Comparison of ENCODE assay signal across 13 mouse cellular contexts in the genomic region with DNA sequence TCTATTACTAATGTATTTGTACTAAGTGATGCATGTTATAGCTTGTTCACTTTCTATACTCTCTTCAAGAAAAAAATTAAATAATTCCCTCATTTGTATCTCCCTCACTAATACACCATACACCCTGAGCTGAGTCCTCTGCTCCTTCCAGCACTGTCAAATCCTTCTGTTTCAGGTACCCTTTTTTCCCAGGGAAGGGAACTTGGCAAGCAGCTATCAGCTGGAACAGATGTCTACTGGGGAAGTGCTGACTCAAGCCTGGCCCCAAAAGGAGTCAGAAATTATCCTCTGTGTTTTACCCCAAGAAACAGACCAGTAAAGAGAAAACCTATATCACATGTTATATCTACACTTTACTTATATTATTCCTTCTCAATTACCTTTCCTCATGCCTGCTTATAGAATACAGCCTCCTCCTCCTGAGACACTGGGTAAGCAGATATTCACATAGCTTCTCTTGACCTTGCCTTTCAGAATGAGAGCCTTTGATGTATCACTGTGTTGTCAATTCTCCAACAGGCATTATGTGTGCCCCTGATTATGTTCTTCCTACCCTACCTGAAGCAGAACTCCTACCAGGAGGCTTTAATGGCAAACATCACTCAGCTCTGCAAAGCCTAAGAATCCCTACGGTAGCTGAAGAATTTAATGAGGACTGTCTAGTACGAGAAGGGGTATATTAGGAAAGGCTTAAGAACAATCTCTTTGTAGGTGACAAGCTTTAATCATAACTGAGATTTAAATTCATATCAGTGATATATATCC.
"Had no signal": no experiment of that assay in that cellular context is flagged by ENCODE, and none has a peak within 500 bp of the region (broad histone marks: within the 10 kb centered on the region; RNA-seq: fewer than 3 reads in every experiment).

No protein-coding gene starts in this region.

- H3K4me1 ChIP-seq: limb, embryonic 15.5 days; liver, embryonic 12.5 days; midbrain, embryonic 12.5 days; neural tube, embryonic 13.5 days had no signal

- ATAC-seq: liver, embryonic 12.5 days had no signal

- H3K9me3 ChIP-seq: limb, embryonic 15.5 days; liver, embryonic 12.5 days; midbrain, embryonic 12.5 days; neural tube, embryonic 13.5 days had no signal

- H3K27ac ChIP-seq: limb, embryonic 15.5 days; liver, embryonic 12.5 days; midbrain, embryonic 12.5 days; neural tube, embryonic 13.5 days had no signal

- H3K27me3 ChIP-seq: limb, embryonic 15.5 days; liver, embryonic 12.5 days; midbrain, embryonic 12.5 days; neural tube, embryonic 13.5 days had no signal

- H3K36me3 ChIP-seq: limb, embryonic 15.5 days; liver, embryonic 12.5 days; midbrain, embryonic 12.5 days; neural tube, embryonic 13.5 days had no signal

- H3K4me2 ChIP-seq: limb, embryonic 15.5 days; liver, embryonic 12.5 days; lung, embryonic 14.5 days; midbrain, embryonic 12.5 days; neural tube, embryonic 13.5 days had no signal

- H3K4me3 ChIP-seq: limb, embryonic 15.5 days; liver, embryonic 12.5 days; midbrain, embryonic 12.5 days; neural tube, embryonic 13.5 days had no signal

- H3K9ac ChIP-seq: limb, embryonic 15.5 days; liver, embryonic 12.5 days; lung, embryonic 14.5 days; midbrain, embryonic 12.5 days; neural tube, embryonic 13.5 days had no signal

- DNase-seq: kidney, postnatal 25 days; layer of hippocampus, adult 9-11 months; layer of hippocampus, postnatal 36 days; lung, embryonic 14.5 days; lung, postnatal 10 days; lung, postnatal 4 days; retina, postnatal 1 day; right cerebral cortex, postnatal 14 days; thymus, postnatal 36 days had no signal
